Mouse (Mus musculus): ENCODE data around the gene Carns1.

- TF ChIP-seq CTCF (IDR thresholded peaks at IDR 0.05; ENCODE audit: low read depth) (no peak), EP300 (IDR thresholded peaks at IDR 0.05; ENCODE audit: low read depth) (no peak)
Measured at GRCm38 (mm10) chr19:4143759-4144268, 31.5 kb downstream of the Carns1 start, which contains the start of gene Cabp4.
